Mouse (Mus musculus) G1E (cell line): Measurements from ENCODE around the gene Ccdc32.

Experiments
- CTCF ChIP-seq: IDR thresholded peaks from 2 replicates; pipeline ENCODE4 v1.5.1; 2012; ENCODE audit warnings: low read depth, low read length, inconsistent platforms, mixed read lengths
- GATA1 ChIP-seq: IDR thresholded peaks from 2 replicates; pipeline ENCODE4 v1.6.1; 2012; ENCODE audit warnings: borderline replicate concordance, low read length, inconsistent platforms, mixed read lengths
- GATA2 ChIP-seq: IDR thresholded peaks from 2 replicates; pipeline ENCODE4 v1.6.1; 2012; ENCODE audit warnings: low read depth, low read length, inconsistent platforms, borderline replicate concordance
- POLR2AphosphoS5 ChIP-seq: IDR thresholded peaks from 2 replicates; pipeline ENCODE4 v1.6.1; 2012; ENCODE audit warnings: low read depth, low read length, inconsistent platforms; ENCODE audit not compliant: insufficient replicate concordance
- TAL1 ChIP-seq: conservative IDR thresholded peaks from 2 replicates; pipeline ENCODE4 v1.6.1; 2012; ENCODE audit warnings: low read depth, low read length, inconsistent platforms, mixed read lengths

DNA sequence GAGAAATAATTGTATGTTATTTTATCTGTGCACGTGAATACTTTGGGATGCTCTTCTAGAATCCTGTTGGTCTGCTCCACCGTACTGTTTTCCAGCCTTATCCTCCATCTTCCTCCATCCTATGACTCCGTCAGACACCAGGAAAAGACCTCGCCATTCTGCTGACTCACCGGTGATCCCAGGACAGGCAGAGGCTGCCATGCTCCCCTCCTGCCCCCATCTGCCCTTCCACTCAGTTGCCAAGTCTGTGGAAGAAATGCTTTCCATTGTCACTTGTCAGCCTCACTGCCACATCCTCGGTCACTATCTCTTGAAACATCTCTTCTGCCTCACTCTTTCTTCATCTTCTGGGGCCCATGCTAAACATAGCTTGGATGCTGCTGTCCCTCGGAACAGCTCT is 22.3 kb downstream of the Ccdc32 start:
- TF ChIP-seq CTCF (no peak), TAL1 (no peak), GATA1 (no peak), POLR2AphosphoS5 (no peak), GATA2 (no peak)
